Mouse (Mus musculus): ENCODE results near the gene Slc29a2. TPM values are rescaled to one million over a fixed set of nuclear protein-coding genes. Genes with fewer than 3 reads are reported as not detected.

Slc29a2 gene
- 6.2 and 8.7 TPM in 2 replicates for polyA plus RNA-seq (2014; fragmentation: Nextera tagmentation; extraction: Ambion mirVana)

GRCm38 (mm10) chr19:5023621-5024479 is at the start of gene Slc29a2:
Gene Slc29a2, plus strand, starts transcription at chr19:5023860.
- Histone ChIP-seq H3K4me2 (ENCODE audit: low read length) (peak within 1 kb of the TSS; percentile 58), H3K27ac (replicated peaks; ENCODE audit: low read depth, low read length) (peak within 1 kb of the TSS; percentile 87), H3K4me3 (replicated peaks; ENCODE audit: low read depth, low read length) (peak within 1 kb of the TSS; percentile 51), H3K36me3 (ENCODE audit: control insufficient read depth, insufficient read depth, low read length) (peaks cover 10% of the 10 kb centered on the region), H3K9me3 (ENCODE audit: control insufficient read depth, low read length) (no peaks in the 10 kb centered on the region), H3K9ac (replicated peaks; ENCODE audit: low read length) (peak within 1 kb of the TSS; percentile 60), H3K4me1 (ENCODE audit: control insufficient read depth, insufficient read depth, low read length) (peaks cover 5% of the 10 kb centered on the region; the same call in 1 of the 2 replicates), H3K27me3 (ENCODE audit: control insufficient read depth, insufficient read depth, low read length) (no peaks in the 10 kb centered on the region)
- ATAC-seq (ENCODE audit: low FRiP score, low TSS enrichment) (peak; percentile 92), DNase-seq (peak; percentile 94)
- WGBS = under 1% methylated on average over 62 of the region's 62 CpGs

GRCm38 (mm10) chr19:4981767-4982166 is 41.9 kb upstream of the Slc29a2 start:
- DNase-seq = peak; percentile 90
- Histone ChIP-seq H3K36me3 (ENCODE audit: control insufficient read depth, insufficient read depth, low read length) (no peaks in the 10 kb centered on the region), H3K27me3 (ENCODE audit: control insufficient read depth, insufficient read depth, low read length) (peaks cover 35% of the 10 kb centered on the region), H3K4me3 (replicated peaks; ENCODE audit: low read depth, low read length) (no peak overlapping the region), H3K4me1 (ENCODE audit: control insufficient read depth, insufficient read depth, low read length) (no peaks in the 10 kb centered on the region), H3K9me3 (ENCODE audit: control insufficient read depth, low read length) (no peaks in the 10 kb centered on the region), H3K27ac (replicated peaks; ENCODE audit: low read depth, low read length) (no peak overlapping the region), H3K4me2 (ENCODE audit: low read length) (no peak overlapping the region), H3K9ac (replicated peaks; ENCODE audit: low read length) (no peak overlapping the region)
- no peak for ATAC-seq (ENCODE audit: low FRiP score, low TSS enrichment)

DNA sequence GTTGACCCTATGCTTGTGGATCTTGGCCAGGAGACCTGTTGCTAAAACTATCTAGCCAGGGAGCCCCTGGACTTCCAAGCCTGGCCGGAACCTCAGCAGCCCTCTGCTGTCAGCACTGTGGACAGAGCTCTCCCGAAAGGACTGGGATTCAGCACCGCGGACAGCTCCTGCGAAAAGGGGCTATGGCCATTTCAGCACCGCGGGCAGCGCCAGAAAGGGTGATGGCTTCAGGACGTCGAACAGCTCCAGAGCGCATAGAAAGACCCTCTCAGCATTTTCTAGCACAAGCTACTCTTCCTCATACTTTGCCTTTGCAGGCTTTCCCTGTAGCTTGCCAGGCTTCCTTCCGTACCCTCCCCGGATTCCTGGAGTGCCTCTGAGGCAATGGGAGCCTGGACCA is 34.6 kb upstream of the Slc29a2 start:
- H3K4me3 ChIP-seq (replicated peaks; ENCODE audit: low read depth, low read length) = peak overlapping the region; percentile 41
- ATAC-seq (ENCODE audit: low FRiP score, low TSS enrichment) = no peak
- WGBS = 4% methylated on average over 13 of the region's 13 CpGs
- H3K36me3 ChIP-seq (ENCODE audit: control insufficient read depth, insufficient read depth, low read length) = no peaks in the 10 kb centered on the region
- no peaks in the 10 kb centered on the region for H3K9me3 ChIP-seq (ENCODE audit: control insufficient read depth, low read length)
- no peak overlapping the region; the same call in 1 of the 2 replicates for H3K27ac ChIP-seq (replicated peaks; ENCODE audit: low read depth, low read length)
- peaks cover 65% of the 10 kb centered on the region for H3K27me3 ChIP-seq (ENCODE audit: control insufficient read depth, insufficient read depth, low read length)
- peak overlapping the region; percentile 65 for H3K9ac ChIP-seq (replicated peaks; ENCODE audit: low read length)
- peaks cover 26% of the 10 kb centered on the region for H3K4me1 ChIP-seq (ENCODE audit: control insufficient read depth, insufficient read depth, low read length)
- H3K4me2 ChIP-seq (ENCODE audit: low read length) = peak overlapping the region; percentile 66
- peak; percentile 83 for DNase-seq

DNA sequence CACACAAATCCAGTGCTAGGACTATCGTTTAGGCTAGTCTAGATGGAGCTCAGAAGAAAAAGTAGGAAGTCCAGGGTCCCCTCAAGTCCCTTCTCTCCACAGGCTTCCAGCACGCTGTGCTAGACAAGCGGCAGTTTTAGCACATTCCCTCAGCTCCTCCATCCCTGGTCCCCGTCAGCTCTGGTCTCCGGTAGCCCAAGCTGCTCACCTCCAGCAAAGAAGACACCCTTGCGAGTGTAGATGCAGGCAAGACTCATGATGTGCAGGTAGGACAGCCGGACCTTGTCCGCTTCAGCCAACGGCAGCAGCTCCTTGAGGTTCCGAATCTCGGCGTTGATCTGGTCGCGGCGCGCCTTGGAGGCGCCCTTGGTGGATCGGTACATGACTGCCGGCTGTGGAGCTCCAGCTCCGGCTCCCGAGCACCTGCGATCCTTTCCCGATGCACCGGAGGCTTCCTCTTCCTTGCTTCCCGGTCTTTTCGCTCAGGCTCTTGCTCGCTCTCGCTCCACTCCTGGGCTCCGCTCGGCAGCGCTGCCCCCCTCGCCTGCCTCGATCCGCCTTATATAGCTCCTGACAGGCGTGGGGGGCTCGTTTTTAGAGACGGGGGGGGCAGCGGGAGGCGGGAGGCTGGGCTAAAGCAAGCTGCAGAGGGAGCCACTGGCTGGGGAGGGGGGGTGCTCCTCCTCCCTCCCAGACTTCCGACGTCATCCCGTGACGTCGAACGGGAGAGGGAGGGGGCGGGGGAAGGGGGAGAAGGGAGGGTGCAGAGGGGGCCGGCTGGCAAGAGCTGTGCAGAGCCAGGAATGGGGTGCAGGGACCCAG is 34.0 kb upstream of the Slc29a2 start:
- Histone ChIP-seq H3K36me3 (ENCODE audit: control insufficient read depth, insufficient read depth, low read length) (no peaks in the 10 kb centered on the region), H3K9me3 (ENCODE audit: control insufficient read depth, low read length) (no peaks in the 10 kb centered on the region), H3K27ac (replicated peaks; ENCODE audit: low read depth, low read length) (peak overlapping the region; percentile 66), H3K4me1 (ENCODE audit: control insufficient read depth, insufficient read depth, low read length) (peaks cover 31% of the 10 kb centered on the region), H3K27me3 (ENCODE audit: control insufficient read depth, insufficient read depth, low read length) (peaks cover 59% of the 10 kb centered on the region), H3K9ac (replicated peaks; ENCODE audit: low read length) (peak overlapping the region; percentile 65), H3K4me2 (ENCODE audit: low read length) (peak overlapping the region; percentile 66), H3K4me3 (replicated peaks; ENCODE audit: low read depth, low read length) (peak overlapping the region; percentile 41)
- ATAC-seq (ENCODE audit: low FRiP score, low TSS enrichment) = peak; percentile 77
- peak; percentile 89 for DNase-seq
- 14% methylated on average over 44 of the region's 47 CpGs for WGBS

GRCm38 (mm10) chr19:4990256-4990625 is 33.4 kb upstream of the Slc29a2 start, which contains the start of gene Npas4:
Gene Npas4, minus strand, starts transcription at chr19:4990316.
- DNase-seq (no peak), ATAC-seq (ENCODE audit: low FRiP score, low TSS enrichment) (peak; percentile 20; the same call in 1 of the 2 replicates)
- Histone ChIP-seq H3K4me2 (ENCODE audit: low read length) (peak within 1 kb of the TSS; percentile 66), H3K36me3 (ENCODE audit: control insufficient read depth, insufficient read depth, low read length) (no peaks in the 10 kb centered on the region), H3K27ac (replicated peaks; ENCODE audit: low read depth, low read length) (peak within 1 kb of the TSS; percentile 66), H3K4me1 (ENCODE audit: control insufficient read depth, insufficient read depth, low read length) (peaks cover 34% of the 10 kb centered on the region), H3K9me3 (ENCODE audit: control insufficient read depth, low read length) (no peaks in the 10 kb centered on the region), H3K27me3 (ENCODE audit: control insufficient read depth, insufficient read depth, low read length) (peaks cover 53% of the 10 kb centered on the region), H3K9ac (replicated peaks; ENCODE audit: low read length) (peak within 1 kb of the TSS; percentile 65), H3K4me3 (replicated peaks; ENCODE audit: low read depth, low read length) (peak within 1 kb of the TSS; percentile 41)
- WGBS = 14% methylated on average over 4 of the region's 4 CpGs

GRCm38 (mm10) chr19:4990716-4991115 is 32.9 kb upstream of the Slc29a2 start:
- Histone ChIP-seq H3K9me3 (ENCODE audit: control insufficient read depth, low read length) (no peaks in the 10 kb centered on the region), H3K27me3 (ENCODE audit: control insufficient read depth, insufficient read depth, low read length) (peaks cover 48% of the 10 kb centered on the region), H3K4me3 (replicated peaks; ENCODE audit: low read depth, low read length) (peak overlapping the region; percentile 41), H3K9ac (replicated peaks; ENCODE audit: low read length) (peak overlapping the region; percentile 45; the same call in 1 of the 2 replicates), H3K36me3 (ENCODE audit: control insufficient read depth, insufficient read depth, low read length) (no peaks in the 10 kb centered on the region), H3K27ac (replicated peaks; ENCODE audit: low read depth, low read length) (peak overlapping the region; percentile 66; the same call in 1 of the 2 replicates), H3K4me1 (ENCODE audit: control insufficient read depth, insufficient read depth, low read length) (peaks cover 34% of the 10 kb centered on the region), H3K4me2 (ENCODE audit: low read length) (peak overlapping the region; percentile 66)
- peak; percentile 64 for DNase-seq
- WGBS = under 1% methylated on average over 18 of the region's 22 CpGs
- ATAC-seq (ENCODE audit: low FRiP score, low TSS enrichment) = 0 out of 2 replicates have a peak, but pooled peaks have one; percentile 24

- H3K4me2 ChIP-seq (ENCODE audit: low read length) = no peak overlapping the region
- H3K36me3 ChIP-seq (ENCODE audit: control insufficient read depth, insufficient read depth, low read length) = no peaks in the 10 kb centered on the region
- no peak for DNase-seq
- 19% methylated on average over 8 of the region's 8 CpGs for WGBS
- ATAC-seq (ENCODE audit: low FRiP score, low TSS enrichment) = no peak
- H3K9ac ChIP-seq (replicated peaks; ENCODE audit: low read length) = no peak overlapping the region
- no peak overlapping the region for H3K4me3 ChIP-seq (replicated peaks; ENCODE audit: low read depth, low read length)
- no peak overlapping the region for H3K27ac ChIP-seq (replicated peaks; ENCODE audit: low read depth, low read length)
- peaks cover 35% of the 10 kb centered on the region for H3K27me3 ChIP-seq (ENCODE audit: control insufficient read depth, insufficient read depth, low read length)
- H3K4me1 ChIP-seq (ENCODE audit: control insufficient read depth, insufficient read depth, low read length) = peaks cover 34% of the 10 kb centered on the region
- H3K9me3 ChIP-seq (ENCODE audit: control insufficient read depth, low read length) = no peaks in the 10 kb centered on the region
Observed at GRCm38 (mm10) chr19:4992371-4992770, 31.3 kb upstream of the Slc29a2 start.

GRCm38 (mm10) chr19:4992904-4993303 is 30.8 kb upstream of the Slc29a2 start:
- Histone ChIP-seq H3K4me3 (replicated peaks; ENCODE audit: low read depth, low read length) (no peak overlapping the region), H3K4me1 (ENCODE audit: control insufficient read depth, insufficient read depth, low read length) (peaks cover 34% of the 10 kb centered on the region), H3K4me2 (ENCODE audit: low read length) (no peak overlapping the region), H3K27me3 (ENCODE audit: control insufficient read depth, insufficient read depth, low read length) (peaks cover 31% of the 10 kb centered on the region), H3K9ac (replicated peaks; ENCODE audit: low read length) (0 out of 2 replicates have a peak overlapping the region, but pooled peaks have one; percentile 6), H3K9me3 (ENCODE audit: control insufficient read depth, low read length) (no peaks in the 10 kb centered on the region), H3K36me3 (ENCODE audit: control insufficient read depth, insufficient read depth, low read length) (no peaks in the 10 kb centered on the region), H3K27ac (replicated peaks; ENCODE audit: low read depth, low read length) (no peak overlapping the region)
- whole genome bisulfite sequencing = 6% methylated on average over 9 of the region's 9 CpGs
- ATAC-seq (ENCODE audit: low FRiP score, low TSS enrichment) (no peak), DNase-seq (peak; percentile 36)
